Comparison of ENCODE assay signal across 28 mouse cellular contexts in genomic region chr2:105439022-105439421, GRCm38 (mm10).
"Had no signal": no experiment of that assay in that cellular context is flagged by ENCODE, and none has a peak within 500 bp of the region (broad histone marks: within the 10 kb centered on the region; RNA-seq: fewer than 3 reads in every experiment).

No protein-coding gene starts in this region.

- H3K4me2 ChIP-seq: embryonic facial prominence, embryonic 12.5 days; embryonic facial prominence, embryonic 13.5 days; embryonic facial prominence, embryonic 15.5 days; forebrain, embryonic 12.5 days; forebrain, embryonic 13.5 days; forebrain, embryonic 15.5 days had no signal

- H3K9ac ChIP-seq: embryonic facial prominence, embryonic 12.5 days; embryonic facial prominence, embryonic 13.5 days; embryonic facial prominence, embryonic 15.5 days; forebrain, embryonic 12.5 days; forebrain, embryonic 13.5 days; forebrain, embryonic 15.5 days; forebrain, postnatal 0 days had no signal

- H3K36me3 ChIP-seq: embryonic facial prominence, embryonic 10.5 days; embryonic facial prominence, embryonic 12.5 days; embryonic facial prominence, embryonic 13.5 days; embryonic facial prominence, embryonic 15.5 days; forebrain, embryonic 10.5 days; forebrain, embryonic 12.5 days; forebrain, embryonic 15.5 days had no signal

- DNase-seq: cerebellum, adult 18-20 months; cerebellum, adult 2 months; cerebellum, adult 8-10 months; cerebellum, adult 9-10 months; cerebellum, adult 9-11 months; cerebellum, postnatal 10 days; cerebellum, postnatal 14 days; cerebellum, postnatal 25 days; cerebellum, postnatal 36 days; embryo, embryonic 11 days; forebrain, postnatal 0 days; gastrocnemius, adult 2 months; gastrocnemius, postnatal 10 days; gastrocnemius, postnatal 14 days; gastrocnemius, postnatal 25 days; gastrocnemius, postnatal 36 days; heart, adult 11 months had no signal

- H3K27ac ChIP-seq: embryonic facial prominence, embryonic 10.5 days; embryonic facial prominence, embryonic 12.5 days; embryonic facial prominence, embryonic 13.5 days; embryonic facial prominence, embryonic 15.5 days; forebrain, embryonic 10.5 days; forebrain, embryonic 12.5 days; forebrain, embryonic 13.5 days; forebrain, embryonic 15.5 days; gastrocnemius, adult 2 months had no signal

- H3K4me1 ChIP-seq: embryonic facial prominence, embryonic 12.5 days; embryonic facial prominence, embryonic 13.5 days; embryonic facial prominence, embryonic 15.5 days; forebrain, embryonic 10.5 days; forebrain, embryonic 12.5 days; forebrain, embryonic 15.5 days had no signal

- H3K9me3 ChIP-seq: embryonic facial prominence, embryonic 10.5 days; embryonic facial prominence, embryonic 12.5 days; embryonic facial prominence, embryonic 13.5 days; embryonic facial prominence, embryonic 15.5 days; forebrain, embryonic 10.5 days; forebrain, embryonic 12.5 days; forebrain, embryonic 13.5 days; forebrain, embryonic 15.5 days had no signal

- ATAC-seq: forebrain, embryonic 13.5 days; forebrain, embryonic 14.5 days; forebrain, embryonic 15.5 days; forebrain, embryonic 16.5 days; forebrain, postnatal 0 days had no signal

- H3K4me3 ChIP-seq: embryonic facial prominence, embryonic 10.5 days; embryonic facial prominence, embryonic 12.5 days; embryonic facial prominence, embryonic 13.5 days; embryonic facial prominence, embryonic 15.5 days; erythroblast, embryonic 14.5 days; forebrain, embryonic 10.5 days; forebrain, embryonic 12.5 days; forebrain, embryonic 13.5 days; forebrain, embryonic 15.5 days; gastrocnemius, adult 2 months had no signal

- H3K27me3 ChIP-seq: embryonic facial prominence, embryonic 12.5 days; embryonic facial prominence, embryonic 13.5 days; embryonic facial prominence, embryonic 15.5 days; forebrain, embryonic 15.5 days had no signal
